Comparison of ENCODE assay signal across 8 mouse cellular contexts in genomic region chr11:58977607-58978026, GRCm38 (mm10). TPM values are rescaled to one million over a fixed set of nuclear protein-coding genes. Genes with fewer than 3 reads are reported as not detected.
A peak's percentile ranks its signal among the peaks of the same experiment; 100 is the strongest.
DNase-seq lines count a peak whose midpoint lies in the region; ATAC-seq and TF ChIP-seq lines count a peak whose summit lies in the region.

No protein-coding gene starts in this region.

- peak overlapping the region; percentile 68 to 78 for H3K27ac ChIP-seq in heart, embryonic 14.5 days (replicated peaks in 1 of 2; ENCODE audit: control insufficient read depth in 1 of 2, insufficient read depth in 1 of 2, low read depth in 2 of 2, low read length in 2 of 2)
- peak overlapping the region; percentile 8; the same call in 1 of the 2 replicates for H3K27ac ChIP-seq in ES-Bruce4 (ENCODE audit: insufficient read depth, low read length)
- peak overlapping the region; percentile 48; the same call in 1 of the 2 replicates for H3K27ac ChIP-seq in forebrain, embryonic 14.5 days (ENCODE audit: low read depth, low read length)
- peak overlapping the region; percentile 91 for H3K27ac ChIP-seq in liver, postnatal 0 days (ENCODE audit: low read depth)

- H3K4me1 ChIP-seq in heart, embryonic 14.5 days (ENCODE audit: control insufficient read depth in 2 of 2, insufficient read depth in 2 of 2, low read length in 2 of 2), result peaks cover 27 to 43% of the 10 kb centered on the region in 2 experiments
- no peaks in the 10 kb centered on the region for H3K4me1 ChIP-seq in ES-Bruce4 (ENCODE audit: control insufficient read depth, insufficient read depth, low read length)
- H3K4me1 ChIP-seq in forebrain, embryonic 14.5 days (ENCODE audit: control insufficient read depth, insufficient read depth, low read length), result peaks cover 18% of the 10 kb centered on the region
- peaks cover 33% of the 10 kb centered on the region for H3K4me1 ChIP-seq in liver, postnatal 0 days (ENCODE audit: insufficient read depth)

- H3K4me2 ChIP-seq in heart, embryonic 14.5 days (ENCODE audit: low read length), result peak overlapping the region; percentile 98
- peak overlapping the region; percentile 100 for H3K4me2 ChIP-seq in forebrain, embryonic 14.5 days (ENCODE audit: low read length)
- H3K4me2 ChIP-seq in liver, postnatal 0 days (ENCODE audit: low read depth, low read length), result peak overlapping the region; percentile 93

- DNase-seq in heart, postnatal 10 days, result no peak
- DNase-seq in forebrain, embryonic 14.5 days (ENCODE audit: low spot score), result no peak
- no peak for DNase-seq in liver, postnatal 0 days
- DNase-seq in urinary bladder, postnatal 4 days (ENCODE audit: low spot score in 2 of 2), result no peak
- DNase-seq in adrenal gland, postnatal 14 days, result no peak
- DNase-seq in left cerebral cortex, postnatal 10 days (ENCODE audit: extremely low spot score in 1 of 2, low spot score in 2 of 2), result no peak

- no peaks in the 10 kb centered on the region for H3K9me3 ChIP-seq in heart, embryonic 14.5 days (ENCODE audit: control insufficient read depth, low read length)
- no peaks in the 10 kb centered on the region for H3K9me3 ChIP-seq in ES-Bruce4 (replicated peaks; ENCODE audit: control insufficient read depth, insufficient read depth, low read length, poor library complexity, severe bottlenecking)
- no peaks in the 10 kb centered on the region for H3K9me3 ChIP-seq in forebrain, embryonic 14.5 days (replicated peaks; ENCODE audit: control insufficient read depth, low read length)
- no peaks in the 10 kb centered on the region for H3K9me3 ChIP-seq in liver, postnatal 0 days (ENCODE audit: low read length)

- no peak for TF ChIP-seq CTCF in ES-Bruce4 (IDR thresholded peaks at IDR 0.05; ENCODE audit: low read depth, low read length)
- no peak for TF ChIP-seq CTCF in liver, postnatal 0 days (IDR thresholded peaks at IDR 0.05; ENCODE audit: low read depth)

- TF ChIP-seq POLR2A in ES-Bruce4 (IDR thresholded peaks at IDR 0.05; ENCODE audit: insufficient read depth, low read length), result no peak

- no peak for ATAC-seq in heart, embryonic 14.5 days (ENCODE audit: insufficient number of reproducible peaks, insufficient read depth, low FRiP score, low read depth)
- ATAC-seq in forebrain, embryonic 14.5 days, result peak; percentile 33
- ATAC-seq in liver, postnatal 0 days, result peak; percentile 7; the same call in 1 of the 2 replicates

- intact Hi-C loops in heart, postnatal 10 days (cut with DNase I), result loop anchor here (2.0 kb wide), 1 partner anchor 17 kb away; no protein-coding TSS in a partner anchor
- intact Hi-C loops in left cerebral cortex, postnatal 10 days (cut with DNase I), result loop anchor here (10.0 kb wide), 1 partner anchor 207 kb away; the partner anchor contains the start of gene Gjc2

- H3K36me3 ChIP-seq in heart, embryonic 14.5 days (ENCODE audit: control insufficient read depth, insufficient read depth, low read length), result peaks cover 21% of the 10 kb centered on the region
- H3K36me3 ChIP-seq in ES-Bruce4 (ENCODE audit: control insufficient read depth, insufficient read depth, low read length, poor library complexity, severe bottlenecking), result peaks cover 2% of the 10 kb centered on the region
- H3K36me3 ChIP-seq in forebrain, embryonic 14.5 days (ENCODE audit: control insufficient read depth, insufficient read depth, low read length), result peaks cover 10% of the 10 kb centered on the region
- peaks cover 11% of the 10 kb centered on the region; the same call in 1 of the 2 replicates for H3K36me3 ChIP-seq in liver, postnatal 0 days (replicated peaks; ENCODE audit: insufficient read depth, low read length)

- under 1% methylated on average over 21 of the region's 21 CpGs for WGBS in heart, embryonic 14.5 days
- WGBS in forebrain, embryonic 14.5 days, result under 1% methylated on average over 21 of the region's 21 CpGs
- WGBS in liver, postnatal 0 days (ENCODE audit: insufficient replicate concordance), result 0% methylated on average over 21 of the region's 21 CpGs

- no peak for TF ChIP-seq EP300 in ES-Bruce4 (IDR thresholded peaks at IDR 0.05; ENCODE audit: insufficient read depth, low read depth, low read length)
- no peak; the same call in 1 of the 2 replicates for TF ChIP-seq EP300 in liver, postnatal 0 days (IDR thresholded peaks at IDR 0.05; ENCODE audit: low read depth)

- H3K9ac ChIP-seq in heart, embryonic 14.5 days (ENCODE audit: low read length), result peak overlapping the region; percentile 90
- H3K9ac ChIP-seq in ES-Bruce4 (ENCODE audit: low read depth, poor library complexity, severe bottlenecking), result peak overlapping the region; percentile 84
- H3K9ac ChIP-seq in forebrain, embryonic 14.5 days (ENCODE audit: low read length), result peak overlapping the region; percentile 91
- peak overlapping the region; percentile 91 for H3K9ac ChIP-seq in liver, postnatal 0 days (replicated peaks)

- H3K27me3 ChIP-seq in heart, embryonic 14.5 days (ENCODE audit: control insufficient read depth, insufficient read depth, low read length), result no peaks in the 10 kb centered on the region
- H3K27me3 ChIP-seq in ES-Bruce4 (ENCODE audit: control insufficient read depth, insufficient read depth, low read length, poor library complexity, severe bottlenecking), result no peaks in the 10 kb centered on the region
- H3K27me3 ChIP-seq in forebrain, embryonic 14.5 days (replicated peaks; ENCODE audit: control insufficient read depth, insufficient read depth, low read length), result no peaks in the 10 kb centered on the region
- H3K27me3 ChIP-seq in liver, postnatal 0 days (ENCODE audit: insufficient read depth, low read length), result no peaks in the 10 kb centered on the region

- peak overlapping the region; percentile 87 to 92 for H3K4me3 ChIP-seq in heart, embryonic 14.5 days (ENCODE audit: control insufficient read depth in 1 of 2, insufficient read depth in 1 of 2, low read depth in 1 of 2, low read length in 2 of 2)
- peak overlapping the region; percentile 86 for H3K4me3 ChIP-seq in ES-Bruce4 (ENCODE audit: low read depth, low read length)
- H3K4me3 ChIP-seq in forebrain, embryonic 14.5 days (ENCODE audit: low read depth, low read length), result peak overlapping the region; percentile 99
- H3K4me3 ChIP-seq in liver, postnatal 0 days (ENCODE audit: low read depth, low read length), result peak overlapping the region; percentile 83

RNA-seq across cellular contexts. Expression of gene Trim11, which starts 0.3 kb away (rescaled TPM):
- polyA plus RNA-seq in heart, embryonic 14.5 days (2014; fragmentation: Nextera tagmentation; extraction: Ambion mirVana), result 33.4 and 36.1 TPM in 2 replicates
- total RNA-seq in heart, postnatal 10 days (2021), result 10 to 100 TPM; 19.9 to 20.8 TPM
- 22.5 and 25.6 TPM in 2 replicates for polyA plus RNA-seq in ES-Bruce4 (2011; ENCODE audit: insufficient read depth, insufficient read length, low read depth, missing spikeins)
- polyA plus RNA-seq in forebrain, embryonic 14.5 days (2014; fragmentation: Nextera tagmentation; extraction: Ambion mirVana), result 20.7 and 24.0 TPM in 2 replicates
- 8.8 and 8.9 TPM in 2 replicates for polyA plus RNA-seq in liver, postnatal 0 days (2015; fragmentation: Nextera tagmentation; extraction: Ambion mirVana)
- total RNA-seq in adrenal gland, postnatal 14 days (2021), result 25.5 and 29.9 TPM in 2 replicates
- total RNA-seq in left cerebral cortex, postnatal 10 days (2021), result 10 to 100 TPM; 22.0 to 22.7 TPM

RNA-seq across cellular contexts. Expression of gene Hist3h2a, which starts 23.1 kb away (rescaled TPM):
- polyA plus RNA-seq in heart, embryonic 14.5 days (2014; fragmentation: Nextera tagmentation; extraction: Ambion mirVana), result 34.0 and 40.8 TPM in 2 replicates
- total RNA-seq in heart, postnatal 10 days (2021), result 10 to 100 TPM; 33.2 to 36.7 TPM
- polyA plus RNA-seq in ES-Bruce4 (2011; ENCODE audit: insufficient read depth, insufficient read length, low read depth, missing spikeins), result 2.9 and 3.7 TPM in 2 replicates
- polyA plus RNA-seq in forebrain, embryonic 14.5 days (2014; fragmentation: Nextera tagmentation; extraction: Ambion mirVana), result 149 and 151 TPM in 2 replicates
- polyA plus RNA-seq in liver, postnatal 0 days (2015; fragmentation: Nextera tagmentation; extraction: Ambion mirVana), result 14.3 and 14.8 TPM in 2 replicates
- total RNA-seq in adrenal gland, postnatal 14 days (2021), result 24.4 and 26.8 TPM in 2 replicates
- total RNA-seq in left cerebral cortex, postnatal 10 days (2021), result 10 to 100 TPM; 66.5 to 67.4 TPM

RNA-seq across cellular contexts. Expression of gene Trim17, which starts 23.1 kb away (rescaled TPM):
- 0.11 and 0.47 TPM in 2 replicates for polyA plus RNA-seq in heart, embryonic 14.5 days (2014; fragmentation: Nextera tagmentation; extraction: Ambion mirVana)
- under 1 TPM; 0.12 to 0.22 TPM for total RNA-seq in heart, postnatal 10 days (2021)
- not detected in 2 replicates for polyA plus RNA-seq in ES-Bruce4 (2011; ENCODE audit: insufficient read depth, insufficient read length, low read depth, missing spikeins)
- polyA plus RNA-seq in forebrain, embryonic 14.5 days (2014; fragmentation: Nextera tagmentation; extraction: Ambion mirVana), result 1.3 and 1.9 TPM in 2 replicates
- polyA plus RNA-seq in liver, postnatal 0 days (2015; fragmentation: Nextera tagmentation; extraction: Ambion mirVana), result 0.11 and 0.15 TPM in 2 replicates
- 0.11 TPM in 1 of 2 replicates, not detected in the other for total RNA-seq in adrenal gland, postnatal 14 days (2021)
- 1 to 10 TPM; 2.8 to 3.7 TPM for total RNA-seq in left cerebral cortex, postnatal 10 days (2021)

RNA-seq across cellular contexts. Expression of gene Hist3h2ba, which starts 28.9 kb away (rescaled TPM):
- polyA plus RNA-seq in heart, embryonic 14.5 days (2014; fragmentation: Nextera tagmentation; extraction: Ambion mirVana), result 8.9 and 16.0 TPM in 2 replicates
- 10 to 100 TPM; 11.0 to 13.0 TPM for total RNA-seq in heart, postnatal 10 days (2021)
- polyA plus RNA-seq in ES-Bruce4 (2011; ENCODE audit: insufficient read depth, insufficient read length, low read depth, missing spikeins), result 7.7 and 8.0 TPM in 2 replicates
- 279 and 359 TPM in 2 replicates for polyA plus RNA-seq in forebrain, embryonic 14.5 days (2014; fragmentation: Nextera tagmentation; extraction: Ambion mirVana)
- polyA plus RNA-seq in liver, postnatal 0 days (2015; fragmentation: Nextera tagmentation; extraction: Ambion mirVana), result 4.9 and 10.0 TPM in 2 replicates
- total RNA-seq in adrenal gland, postnatal 14 days (2021), result 16.4 and 23.5 TPM in 2 replicates
- total RNA-seq in left cerebral cortex, postnatal 10 days (2021), result 100 to 1,000 TPM; 172 to 180 TPM

RNA-seq across cellular contexts. Expression of gene Rnf187, which starts 38.9 kb away (rescaled TPM):
- 208 and 213 TPM in 2 replicates for polyA plus RNA-seq in heart, embryonic 14.5 days (2014; fragmentation: Nextera tagmentation; extraction: Ambion mirVana)
- 100 to 1,000 TPM; 162 to 173 TPM for total RNA-seq in heart, postnatal 10 days (2021)
- polyA plus RNA-seq in ES-Bruce4 (2011; ENCODE audit: insufficient read depth, insufficient read length, low read depth, missing spikeins), result 104 and 105 TPM in 2 replicates
- 457 and 463 TPM in 2 replicates for polyA plus RNA-seq in forebrain, embryonic 14.5 days (2014; fragmentation: Nextera tagmentation; extraction: Ambion mirVana)
- 85.3 and 96.0 TPM in 2 replicates for polyA plus RNA-seq in liver, postnatal 0 days (2015; fragmentation: Nextera tagmentation; extraction: Ambion mirVana)
- 147 and 153 TPM in 2 replicates for total RNA-seq in adrenal gland, postnatal 14 days (2021)
- total RNA-seq in left cerebral cortex, postnatal 10 days (2021), result 100 to 1,000 TPM; 471 to 480 TPM

Comparison
In these comparisons a context has a peak if more than half of its experiments do, and no peak if none do; other contexts are left out.
1. H3K27ac ChIP-seq: peak in every context shown above with its lines; median percentile 91 in liver, postnatal 0 days; 73 in heart, embryonic 14.5 days; 48 in forebrain, embryonic 14.5 days; 8 in ES-Bruce4.